Mouse (Mus musculus) thymus, postnatal 36 days (tissue): ENCODE measurements at regions not wholly inside any gene's neighbourhood (a gene's known extent, or its start where the extent isn't known, plus 50 kb on each side); places are given as distances from the start of the nearest gene placed in this dataset.
"Not testable (repeated sequence)": the region's sequence is repeated elsewhere in the genome, so short reads cannot be mapped to it uniquely, and the experiment has no call there.

Experiments
- DNase-seq, 2 experiments: peaks; one replicate each; pipeline ENCODE4 v3.0.0; 2022; ENCODE audit warnings: mixed read lengths in 2 of 2

GRCm38 (mm10) chr1:43305349-43306278 lies 108.8 kb upstream of the Fhl2 start:
- DNase-seq = no peak

GRCm38 (mm10) chr1:43310711-43311695 lies 114.2 kb upstream of the Fhl2 start:
- peak in 1 of 2 experiments; percentile 32 for DNase-seq

GRCm38 (mm10) chr1:43316331-43316730 lies 119.5 kb upstream of the Fhl2 start:
- not testable (repeated sequence) for DNase-seq

GRCm38 (mm10) chr1:43317076-43317871 lies 120.5 kb upstream of the Fhl2 start:
- no peak for DNase-seq

- not testable (repeated sequence) for DNase-seq
Observed at GRCm38 (mm10) chr1:43333488-43333887, 110.9 kb upstream of the Nck2 start.

- no peak for DNase-seq
Observed at GRCm38 (mm10) chr1:43337168-43337784, 107.1 kb upstream of the Nck2 start.

GRCm38 (mm10) chr1:43338096-43338915 lies 106.1 kb upstream of the Nck2 start:
- DNase-seq = no peak

GRCm38 (mm10) chr1:43342848-43343247 lies 101.5 kb upstream of the Nck2 start:
- no peak for DNase-seq

DNA sequence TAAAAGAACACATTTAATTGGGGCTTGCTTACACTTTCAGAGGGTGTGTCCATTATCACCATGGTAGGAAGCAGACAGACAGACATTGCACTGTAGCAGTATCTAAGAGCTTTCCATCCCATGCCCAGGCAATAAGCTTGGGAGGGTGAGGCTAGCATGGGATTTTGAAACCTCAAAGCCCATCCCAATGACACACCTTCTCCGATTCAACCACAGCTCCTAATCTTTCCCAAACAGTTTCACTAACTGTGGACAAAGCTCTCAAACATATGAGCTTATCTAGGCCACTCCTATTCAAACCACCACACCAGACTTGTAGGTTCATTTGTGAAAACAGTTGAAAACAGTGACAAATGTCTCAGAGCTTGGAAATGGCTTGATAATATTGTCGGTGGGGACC lies 101.0 kb upstream of the Nck2 start:
- DNase-seq = no peak

GRCm38 (mm10) chr1:43344001-43344400 lies 100.4 kb upstream of the Nck2 start:
- no peak for DNase-seq

- no peak for DNase-seq
Observed at GRCm38 (mm10) chr1:43347152-43347551, 97.2 kb upstream of the Nck2 start.

GRCm38 (mm10) chr1:43349966-43350365 lies 94.4 kb upstream of the Nck2 start:
- peak in 1 of 2 experiments; percentile 21 for DNase-seq

GRCm38 (mm10) chr1:43358191-43358590 lies 86.2 kb upstream of the Nck2 start:
- DNase-seq = no peak

DNA sequence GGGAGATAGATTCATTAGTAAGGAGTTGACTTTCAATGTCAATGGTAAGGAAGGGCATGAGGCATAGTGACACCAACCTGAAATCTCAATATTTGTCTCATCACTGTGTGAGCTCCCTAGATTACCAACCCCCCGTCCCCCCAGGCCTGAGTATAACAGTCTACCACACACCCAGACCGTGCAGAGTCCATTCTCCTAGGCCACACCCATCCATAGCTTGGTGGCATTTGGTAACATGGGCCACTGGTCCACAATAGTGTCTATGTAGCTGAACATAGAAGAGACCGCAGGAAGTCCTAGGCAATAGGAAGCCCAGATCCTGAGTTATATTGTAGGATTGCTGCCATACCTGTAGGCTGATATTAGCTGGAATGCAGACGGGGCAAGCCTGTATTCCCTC lies 84.7 kb upstream of the Nck2 start:
- no peak for DNase-seq

- no peak for DNase-seq
Observed at GRCm38 (mm10) chr1:43360291-43360690, 84.1 kb upstream of the Nck2 start.

DNA sequence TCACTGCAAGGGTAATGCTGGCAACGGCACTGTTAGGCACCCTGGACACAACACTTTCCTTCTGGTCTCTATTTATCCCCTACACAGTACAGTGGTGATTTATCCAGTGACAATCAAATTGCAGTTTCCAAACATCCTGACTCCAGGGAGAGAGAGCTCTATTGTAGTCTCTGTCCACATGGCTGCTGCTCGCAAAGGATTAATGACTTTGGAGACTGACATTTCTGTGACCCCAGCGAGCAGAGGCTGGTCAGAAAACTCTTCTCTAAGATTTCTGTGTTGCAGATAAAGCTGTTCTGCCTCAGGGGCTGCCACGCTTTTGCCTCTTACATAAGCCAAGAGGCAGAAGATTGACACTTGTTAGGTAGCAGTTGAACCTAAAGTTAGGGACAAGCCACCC lies 83.6 kb upstream of the Nck2 start:
- DNase-seq = no peak

DNA sequence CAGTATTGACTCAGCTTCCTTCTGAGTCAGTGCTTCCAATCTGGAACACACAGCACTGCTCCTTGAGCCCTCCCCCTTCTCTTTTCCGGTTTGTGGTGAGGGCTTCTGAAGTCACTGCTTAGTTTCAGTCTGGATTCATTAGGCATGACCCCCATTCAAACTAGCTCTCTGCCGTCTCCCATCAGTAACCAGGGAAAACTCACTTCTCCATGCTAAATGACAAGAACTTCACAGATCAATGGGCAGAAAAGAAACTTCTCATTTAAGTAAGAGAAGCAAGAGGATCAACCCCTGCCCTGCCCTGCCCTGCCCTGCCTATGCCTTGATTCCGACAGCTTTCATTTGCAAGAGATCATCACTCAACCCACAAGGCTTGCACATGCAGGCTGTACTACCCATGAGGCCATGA lies 82.9 kb upstream of the Nck2 start:
- DNase-seq = peak in 1 of 2 experiments; percentile 8

- DNase-seq = peak; percentile 9 to 37
Observed at GRCm38 (mm10) chr1:43362136-43362535, 82.2 kb upstream of the Nck2 start.

DNA sequence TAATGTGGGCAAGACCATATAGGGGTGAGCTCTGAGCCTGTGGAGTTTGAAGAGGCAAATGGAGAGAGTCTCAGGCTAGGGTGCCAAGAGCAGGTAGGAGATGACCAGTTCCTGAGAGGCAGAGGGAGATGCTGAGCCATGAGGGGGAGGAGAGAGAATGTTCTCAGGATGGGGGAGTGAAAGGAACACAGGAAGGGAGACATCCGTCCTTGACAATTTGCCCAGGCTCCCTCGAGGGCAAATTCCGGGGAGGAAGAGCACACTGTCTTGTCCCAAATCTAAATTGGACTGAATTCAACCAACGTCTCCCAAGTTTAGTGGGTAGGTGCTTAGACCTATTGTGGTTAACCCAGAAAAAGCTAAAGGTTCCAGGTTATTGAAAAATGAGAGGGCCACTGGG lies 81.2 kb upstream of the Nck2 start:
- DNase-seq = no peak

- DNase-seq = no peak
Observed at GRCm38 (mm10) chr1:43366433-43366832, 77.9 kb upstream of the Nck2 start.
